Mouse (Mus musculus): ENCODE data around the gene Clcnkb.
A peak's percentile ranks its signal among the peaks of the same experiment; 100 is the strongest.

The Clcnkb gene

GRCm38 (mm10) chr4:141432666-141433065 lies 16.9 kb upstream of the Clcnkb start:
- DNase-seq, result no peak

- no peak for DNase-seq
Measured at GRCm38 (mm10) chr4:141430997-141431396, 15.2 kb upstream of the Clcnkb start.

DNA sequence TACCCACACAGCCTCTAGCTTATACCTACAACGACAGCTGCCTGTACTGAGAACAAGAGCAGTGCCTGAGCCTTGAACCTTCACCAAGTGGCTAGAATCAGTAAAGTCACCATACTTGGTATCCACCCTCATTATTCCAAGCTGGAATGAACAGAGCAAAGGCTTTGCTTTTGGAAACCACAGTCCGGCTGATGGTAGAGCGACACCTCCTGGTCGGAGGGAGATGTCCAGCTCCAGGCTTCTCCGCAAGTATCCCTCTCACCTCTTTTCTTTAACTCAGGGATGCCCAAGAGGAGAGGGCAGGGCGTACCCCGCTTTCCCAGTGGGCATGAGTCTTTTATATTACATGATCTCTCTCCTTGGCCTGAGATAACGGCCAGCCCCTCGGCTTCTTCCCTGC lies 14.0 kb upstream of the Clcnkb start:
- no peak for DNase-seq

GRCm38 (mm10) chr4:141429381-141429780 lies 13.6 kb upstream of the Clcnkb start:
- no peak for DNase-seq

GRCm38 (mm10) chr4:141427921-141428320 lies 12.1 kb upstream of the Clcnkb start:
- no peak for DNase-seq

DNA sequence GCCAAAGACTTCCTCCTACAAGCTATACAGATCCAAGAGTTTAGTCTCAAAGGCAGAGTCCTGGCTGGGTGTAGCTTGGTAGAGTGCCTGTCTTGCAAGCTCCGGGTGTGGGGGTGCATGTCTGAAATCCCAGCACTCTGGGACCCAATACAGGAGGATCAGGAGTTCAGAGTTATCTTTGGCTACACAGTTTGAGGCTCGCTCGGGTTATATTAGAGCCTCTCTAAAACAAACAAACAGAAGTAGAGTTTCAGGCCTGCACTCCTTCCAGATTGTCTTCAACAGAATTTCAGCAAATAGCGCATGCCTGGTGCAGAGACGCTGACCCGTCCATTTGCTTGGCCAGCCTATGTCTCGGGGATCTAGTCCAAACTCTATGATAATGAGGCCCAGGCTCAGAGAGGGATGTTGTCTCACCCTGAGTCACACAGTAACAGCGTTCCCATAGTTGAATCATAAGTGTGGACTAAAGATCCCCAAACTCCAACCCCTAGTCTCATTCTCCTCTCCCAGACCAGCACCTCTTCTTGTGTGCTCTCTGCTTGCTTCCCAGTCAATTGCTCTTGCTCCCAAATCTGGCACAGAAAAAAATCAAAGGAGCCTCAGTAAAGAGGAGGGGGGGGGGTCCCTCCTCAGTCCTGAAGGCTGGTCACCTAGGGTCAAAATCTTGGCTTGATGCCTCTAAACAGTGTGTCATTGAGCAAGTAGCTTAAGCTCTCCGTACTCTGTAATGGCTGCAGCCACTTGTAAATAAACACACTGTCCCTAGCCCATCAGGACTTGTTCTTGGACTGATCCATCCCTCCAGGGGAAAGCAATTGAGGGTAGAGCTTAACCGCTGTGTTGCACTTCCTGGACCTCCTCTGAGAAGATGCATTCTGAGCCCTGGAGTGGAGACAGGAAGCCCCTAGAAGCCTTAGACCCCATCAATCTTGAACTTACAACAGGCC lies 11.3 kb upstream of the Clcnkb start:
- no peak for DNase-seq

GRCm38 (mm10) chr4:141425484-141426479 lies 10.0 kb upstream of the Clcnkb start:
- DNase-seq, result peak; percentile 83

- no peak for DNase-seq
Measured at GRCm38 (mm10) chr4:141423691-141424431, 8.0 kb upstream of the Clcnkb start.

DNA sequence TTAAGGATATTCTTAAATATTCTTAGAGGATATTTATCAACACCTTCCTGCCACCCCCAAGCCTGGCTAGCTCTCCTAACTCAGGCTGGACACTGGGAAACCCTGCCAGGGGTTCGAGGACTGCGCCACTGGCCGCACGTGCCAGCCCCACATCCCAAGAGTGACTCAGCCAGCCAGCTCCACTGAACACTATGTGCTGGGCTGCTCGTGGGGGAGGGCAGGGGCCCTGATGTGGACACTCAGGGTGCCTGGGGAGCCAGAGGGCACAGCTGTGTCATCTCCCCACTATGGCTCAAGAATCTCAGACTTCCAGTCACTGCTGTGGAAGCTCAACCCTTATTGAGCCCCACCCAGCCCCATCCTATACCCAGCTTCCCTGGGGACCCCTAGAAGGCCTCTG lies 7.5 kb upstream of the Clcnkb start:
- no peak for DNase-seq

- no peak for DNase-seq
Measured at GRCm38 (mm10) chr4:141422841-141423240, 7.0 kb upstream of the Clcnkb start.

GRCm38 (mm10) chr4:141421423-141421822 lies 5.6 kb upstream of the Clcnkb start:
- no peak for DNase-seq

DNA sequence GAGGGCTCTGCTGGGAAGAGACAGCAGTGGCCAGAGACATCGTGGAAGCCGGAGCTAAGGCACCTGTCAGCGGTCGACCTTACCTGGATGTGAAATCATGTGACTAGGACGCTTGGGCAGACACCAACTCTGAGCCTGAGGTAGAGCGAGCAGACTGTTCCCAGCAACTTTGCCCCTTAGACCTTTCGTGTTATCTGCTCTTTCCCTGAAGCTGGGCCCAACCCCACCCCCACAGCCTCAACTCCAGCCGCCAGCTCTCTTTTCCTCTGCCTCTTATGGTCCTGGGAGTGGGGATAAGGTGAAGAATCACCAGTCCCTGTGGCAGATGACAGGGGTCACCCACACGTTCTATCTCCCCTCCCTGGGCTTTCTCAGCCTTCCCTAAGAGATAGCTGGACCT lies 5.1 kb upstream of the Clcnkb start:
- DNase-seq, result no peak

DNA sequence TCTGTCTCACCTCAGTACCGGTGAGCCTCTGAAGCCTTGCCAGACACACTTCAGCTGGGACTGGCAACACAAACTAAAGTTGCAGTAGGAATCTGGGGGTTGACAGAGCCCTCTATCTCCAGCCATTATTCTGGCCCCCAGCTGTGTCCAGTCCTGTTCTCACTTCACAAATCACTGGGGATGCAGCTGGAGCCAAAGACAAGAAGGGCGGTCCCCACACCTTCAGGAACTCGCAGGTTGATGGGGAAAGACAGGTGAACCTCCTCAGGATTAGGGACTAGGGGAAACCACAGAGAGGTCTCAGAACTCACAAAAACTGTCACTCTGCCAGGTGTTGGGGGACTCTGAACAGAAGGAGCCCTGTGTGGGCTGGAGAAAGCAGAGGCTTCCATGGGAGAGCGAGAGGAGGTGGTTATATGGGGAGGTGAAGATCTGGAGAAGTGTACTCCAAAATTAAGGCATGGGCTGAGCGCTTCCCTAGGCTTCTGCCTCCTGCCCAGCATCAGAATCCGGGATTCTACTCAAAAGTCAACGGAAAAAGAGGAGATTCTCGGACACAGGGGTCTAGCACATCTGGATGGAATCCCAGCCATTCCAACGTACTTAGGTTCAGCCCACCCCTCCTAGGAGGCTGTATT lies 4.5 kb upstream of the Clcnkb start, which contains the start of gene Hspb7:
Gene Hspb7, plus strand, starts transcription at position 588 of the 638 bp plus-strand sequence.
- no peak for DNase-seq

- DNase-seq, result no peak
Measured at GRCm38 (mm10) chr4:141419398-141420191, 3.8 kb upstream of the Clcnkb start.

DNA sequence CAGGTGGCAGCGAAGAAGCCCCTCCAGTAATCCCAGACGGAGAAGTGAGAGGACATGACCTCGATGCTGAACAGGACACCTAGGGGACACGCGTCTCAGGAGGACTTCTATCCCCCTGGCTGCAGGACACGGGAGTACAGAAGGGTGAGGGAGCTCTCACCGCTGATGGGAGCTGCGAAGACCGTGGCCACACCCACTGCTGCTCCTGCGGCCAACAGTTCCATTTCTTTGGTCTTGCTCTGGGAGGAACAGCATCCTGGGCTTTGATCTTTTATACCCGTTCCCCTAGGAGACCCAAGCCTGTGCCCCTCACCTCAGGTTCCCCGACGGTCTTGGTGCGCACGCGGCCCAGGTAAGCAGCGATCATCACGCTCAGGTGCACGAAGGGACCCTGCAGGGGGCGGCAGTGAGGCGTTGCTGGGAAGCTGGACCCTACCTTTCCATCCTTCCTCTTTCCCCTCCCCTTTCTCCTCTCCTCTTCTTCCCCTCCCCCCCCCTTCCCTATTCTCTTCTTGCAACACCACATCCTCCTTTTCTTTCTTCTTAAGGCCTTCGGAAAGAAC lies 4.3 kb downstream of the Clcnkb start:
- DNase-seq, result no peak

DNA sequence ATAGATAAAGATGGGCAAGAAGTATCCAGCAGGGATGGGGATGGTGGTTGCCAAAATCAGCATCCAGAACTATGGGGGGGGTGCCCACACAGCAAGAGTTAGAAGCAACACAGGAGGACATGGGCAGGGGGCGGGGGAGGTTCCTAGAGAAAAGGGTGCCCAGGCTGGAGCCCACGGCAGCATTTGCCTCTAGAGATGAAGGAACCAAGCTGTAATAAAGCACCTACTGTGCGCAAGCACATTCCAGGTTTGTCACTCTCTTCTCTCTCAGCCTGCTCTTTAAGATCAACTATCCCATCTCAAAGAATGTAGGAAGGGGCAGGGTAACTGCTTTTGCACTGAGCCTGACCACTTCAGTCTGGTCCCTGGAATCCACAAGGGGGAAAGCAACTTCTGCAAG lies 7.2 kb downstream of the Clcnkb start:
- no peak for DNase-seq

DNA sequence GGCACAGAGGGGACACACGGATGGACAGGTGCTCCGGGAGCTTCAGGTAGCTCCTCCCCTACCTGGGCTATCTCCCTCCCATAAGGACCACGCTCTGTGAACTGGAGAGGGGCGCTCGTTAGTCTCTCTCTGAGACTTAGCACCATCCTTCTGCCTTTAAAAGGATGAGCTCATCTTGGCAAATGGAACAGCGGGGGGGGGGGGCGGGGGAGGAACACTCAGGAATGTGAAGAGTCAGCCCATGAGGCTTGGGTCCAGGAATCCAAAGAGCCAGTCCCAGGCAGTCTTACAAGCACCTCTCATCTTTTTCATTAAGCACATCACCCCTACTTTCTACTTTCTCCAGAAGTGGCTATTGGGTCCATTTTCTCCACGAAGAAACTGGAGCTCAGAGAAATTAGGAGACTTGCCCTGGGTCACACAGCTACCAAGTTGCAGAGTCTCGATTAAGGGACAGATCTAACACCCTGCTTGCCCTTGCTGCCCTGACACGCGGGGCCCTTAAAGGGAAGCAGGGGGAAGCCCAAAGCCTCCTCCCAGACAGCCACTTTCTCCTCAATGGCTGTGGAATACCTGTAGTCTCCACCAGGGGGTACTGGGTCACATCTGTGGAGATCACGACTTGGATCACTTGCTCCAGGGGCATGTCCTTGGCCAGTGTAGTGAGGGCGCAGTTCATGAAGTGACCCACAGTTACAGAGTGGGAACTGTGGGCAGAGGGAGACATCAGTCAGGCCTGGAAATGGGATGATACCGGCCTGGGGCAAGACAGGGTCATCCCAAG lies 9.1 kb downstream of the Clcnkb start:
- no peak for DNase-seq

DNA sequence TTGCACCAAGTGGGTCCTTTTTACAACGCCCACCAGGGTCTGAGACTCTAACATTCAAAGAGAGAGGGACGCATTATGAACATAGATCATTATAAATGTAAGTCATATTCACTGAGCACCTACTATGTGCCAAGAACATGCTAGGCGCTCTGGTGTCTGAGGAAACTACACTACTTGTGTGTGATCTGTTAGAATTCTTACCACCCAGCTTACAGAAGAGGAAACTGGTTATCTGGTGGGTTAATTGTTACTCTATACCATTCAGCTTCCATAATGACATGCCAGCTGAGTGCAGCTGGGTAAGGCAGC lies 10.5 kb downstream of the Clcnkb start:
- DNase-seq, result no peak

- DNase-seq, result peak; percentile 81
Measured at GRCm38 (mm10) chr4:141404518-141405313, 11.1 kb downstream of the Clcnkb start.

All from layer of hippocampus, adult 9-11 months (tissue).